Mouse (Mus musculus) cerebellum, adult (tissue): ENCODE data around the gene Ms4a6d.
A peak's percentile ranks its signal among the peaks of the same experiment; 100 is the strongest.

Experiments used
- ATAC-seq: cut with Nextera tagmentation; 2 replicates; pipeline ENCODE4 v1.9.2; 2017; ENCODE audit warnings: mild to moderate bottlenecking, moderate library complexity, mixed read lengths; ENCODE audit not compliant: insufficient number of reproducible peaks, low FRiP score, low TSS enrichment

The Ms4a6d gene

DNA sequence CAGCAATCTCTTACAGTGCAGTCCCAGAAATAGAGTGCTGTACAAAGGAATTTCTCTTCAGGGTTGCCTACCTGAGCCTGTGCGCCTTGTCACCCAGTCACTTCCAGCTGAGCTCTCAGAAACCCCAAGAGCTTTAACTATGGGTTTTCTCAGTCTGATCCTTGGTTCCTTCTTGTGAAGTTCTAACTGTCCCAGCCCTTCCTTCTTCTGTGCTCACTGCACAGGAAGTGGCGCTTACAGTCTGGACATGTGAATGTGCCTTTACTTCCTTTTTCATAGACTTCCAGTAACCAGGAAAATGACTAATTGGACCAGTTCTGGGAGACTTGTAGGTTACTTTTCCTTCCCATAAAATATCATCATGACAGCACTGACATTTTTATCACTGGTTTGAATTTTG is at the start of gene Ms4a6d:
TSS of gene Ms4a6d (minus strand) at position 247 of the 400 bp plus-strand sequence.
- ATAC-seq, result no peak

DNA sequence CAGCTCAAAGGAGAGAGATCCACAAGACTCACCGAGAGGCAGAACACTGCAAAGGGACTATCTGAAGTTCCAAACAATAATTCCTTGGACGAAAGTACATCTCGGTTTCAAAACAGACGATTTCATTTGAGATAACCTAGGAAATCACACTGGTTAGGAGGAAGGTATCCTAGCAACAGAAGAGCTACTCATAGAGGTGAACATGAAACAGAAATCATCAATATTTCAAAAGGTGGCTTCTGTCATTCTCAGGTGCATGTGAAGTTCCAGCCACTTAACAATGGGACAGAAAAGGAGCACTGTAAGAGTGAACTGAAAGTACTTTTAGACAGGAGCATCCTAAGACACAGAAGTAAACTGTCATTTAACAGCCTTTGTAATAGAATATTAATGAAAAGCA is 44.9 kb upstream of the Ms4a6d start:
- ATAC-seq, result no peak

DNA sequence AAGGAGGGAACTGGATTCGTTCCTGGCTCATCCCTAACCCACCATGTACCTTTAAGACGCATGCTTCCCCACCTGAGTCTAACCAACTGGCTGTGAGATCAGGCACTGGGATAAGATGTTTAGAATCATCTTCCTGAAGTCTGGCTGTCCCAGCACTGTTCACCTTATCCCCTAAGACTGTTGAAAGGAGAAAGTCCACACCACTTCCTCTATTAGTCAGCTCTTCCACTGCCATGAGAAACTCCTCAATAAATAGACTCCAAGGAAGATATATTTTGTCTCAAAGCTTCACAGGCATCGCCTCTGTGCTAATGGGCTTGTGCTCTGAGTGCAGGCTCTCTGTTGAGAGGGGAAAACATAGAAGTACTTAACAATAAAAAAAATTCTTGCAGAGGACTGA is 41.5 kb upstream of the Ms4a6d start:
- no peak for ATAC-seq

DNA sequence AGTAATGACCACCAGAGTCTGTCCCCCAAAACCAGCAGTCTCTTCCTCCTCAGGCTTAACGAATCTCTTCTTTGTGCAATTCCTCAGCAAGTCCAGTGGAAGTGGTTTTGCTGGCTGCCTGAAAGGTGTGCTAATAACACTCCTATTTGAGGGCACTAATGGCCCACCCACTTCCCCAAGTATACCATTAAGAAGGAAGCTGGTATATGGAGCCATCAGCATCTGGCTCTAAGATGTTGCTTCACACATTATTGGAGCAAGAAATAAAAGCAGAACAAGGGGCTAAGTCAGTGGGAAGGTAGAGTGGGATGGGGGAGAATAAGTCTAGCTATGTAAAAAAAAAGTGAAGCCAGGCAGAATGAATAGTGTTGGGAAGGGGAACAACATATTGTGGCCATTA is 36.1 kb upstream of the Ms4a6d start, which contains the start of gene Ms4a3:
TSS of gene Ms4a3 (minus strand) at position 120 of the 400 bp plus-strand sequence.
- no peak for ATAC-seq

DNA sequence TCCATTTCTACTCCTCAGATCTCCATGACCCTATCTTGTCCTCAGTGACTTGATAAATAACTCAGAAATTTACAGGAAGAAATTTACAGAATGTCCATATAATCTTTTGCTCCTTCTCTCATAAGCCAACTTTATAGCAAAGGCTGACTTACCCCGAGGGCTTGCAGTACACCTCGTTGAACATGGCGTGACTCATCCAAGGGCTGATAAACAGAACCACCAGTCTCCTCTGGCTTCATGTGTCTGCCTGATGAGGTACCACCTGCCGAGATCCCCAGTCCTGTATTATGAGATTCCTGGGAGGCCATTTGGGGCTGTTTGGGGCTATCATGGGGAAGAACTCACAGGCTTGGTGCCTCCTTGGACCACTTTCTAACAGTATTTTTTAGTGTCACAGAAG is 34.4 kb upstream of the Ms4a6d start:
- ATAC-seq, result no peak

DNA sequence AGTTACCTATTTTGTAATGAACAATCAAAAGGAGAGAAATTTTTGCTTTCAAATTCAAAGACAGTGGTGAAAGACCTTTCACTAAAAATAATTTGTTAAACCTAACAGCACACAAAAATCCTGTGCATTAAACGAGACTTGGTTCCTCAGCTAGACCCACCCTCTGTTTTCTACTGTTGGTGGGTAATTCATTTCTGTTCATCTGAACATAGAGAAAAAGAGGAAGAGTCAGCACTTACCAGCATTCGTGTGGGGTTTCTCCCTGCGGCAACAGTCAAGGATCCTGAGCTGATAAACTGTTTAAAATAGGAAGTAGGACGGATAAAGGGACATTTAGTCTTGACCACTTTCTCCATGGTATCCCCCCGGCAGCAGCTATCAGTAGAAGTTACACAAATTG is 30.9 kb upstream of the Ms4a6d start:
- no peak for ATAC-seq

DNA sequence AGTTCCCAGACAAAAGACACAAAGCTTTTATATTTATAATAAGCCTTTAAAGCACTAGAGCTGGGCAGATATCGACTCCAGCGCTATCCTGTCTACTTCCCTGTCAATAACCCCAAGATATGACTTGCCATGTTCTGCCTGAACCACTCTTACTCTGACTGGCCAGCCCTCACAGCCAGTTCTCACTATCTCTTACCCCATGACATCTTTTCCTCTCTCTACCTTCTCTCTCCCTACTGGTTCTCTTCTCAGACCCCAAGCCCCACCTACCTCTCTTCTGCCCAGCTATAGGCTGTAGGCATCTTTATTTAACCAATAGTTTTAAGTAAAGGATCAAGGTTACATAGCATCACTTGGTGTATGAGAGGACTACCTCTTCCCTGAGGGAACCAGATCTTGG is 29.7 kb upstream of the Ms4a6d start:
- no peak for ATAC-seq

DNA sequence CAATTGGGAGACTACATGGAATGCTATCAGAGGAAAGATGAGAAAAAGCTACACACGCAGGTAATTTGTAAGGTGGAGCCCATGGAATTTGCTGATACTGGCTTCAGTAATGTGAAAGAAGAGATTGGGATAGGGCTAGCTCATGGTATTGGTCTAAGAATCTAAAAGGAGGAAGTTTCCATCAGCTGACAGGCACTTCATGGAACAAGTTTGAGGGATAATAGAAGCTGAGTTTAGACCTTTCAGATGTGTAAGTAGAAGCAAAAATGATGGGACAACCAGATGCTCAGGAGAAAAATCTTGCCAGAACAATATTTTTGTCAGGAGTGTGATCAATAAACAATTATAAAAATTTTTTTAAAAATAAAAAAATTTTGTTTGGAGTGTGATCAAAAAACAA is 29.1 kb upstream of the Ms4a6d start:
- ATAC-seq, result no peak

DNA sequence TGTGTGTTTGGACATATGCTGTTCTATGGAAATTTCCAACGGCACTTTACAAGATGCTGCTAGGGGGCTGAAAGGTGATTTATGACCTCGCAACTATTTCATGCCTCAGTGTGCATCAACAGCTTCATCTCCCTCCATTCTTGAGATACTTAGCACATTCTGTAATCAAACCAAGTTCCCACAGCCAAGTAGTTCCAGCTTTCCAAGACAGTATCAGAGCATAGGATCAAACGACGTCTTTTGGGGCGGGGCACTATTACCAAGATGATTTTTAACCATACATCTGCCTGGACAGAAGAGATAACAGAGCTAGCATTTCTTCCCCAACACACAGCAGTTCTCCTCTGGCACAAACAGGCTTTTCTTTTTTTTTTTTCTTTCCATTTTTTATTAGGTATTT is 20.6 kb upstream of the Ms4a6d start:
- no peak for ATAC-seq

DNA sequence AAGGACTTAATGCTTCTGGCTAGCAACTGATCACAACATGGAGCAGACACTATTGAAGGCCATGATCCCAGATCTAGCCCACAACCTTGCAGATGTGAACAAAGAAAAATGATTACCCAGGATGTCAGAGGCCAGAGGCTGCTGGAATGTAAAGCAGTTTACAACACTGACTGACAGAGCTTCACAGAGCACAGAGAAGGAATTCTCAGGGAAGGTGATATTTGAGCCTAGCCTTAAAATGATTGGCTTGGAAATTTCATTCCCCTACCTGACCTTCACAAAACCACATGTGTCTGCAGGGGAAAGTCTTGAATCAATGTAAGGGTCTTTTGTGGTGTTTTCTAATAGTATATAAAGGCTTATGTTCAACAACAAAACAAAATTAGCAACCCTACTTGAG is 20.2 kb upstream of the Ms4a6d start:
- no peak for ATAC-seq

DNA sequence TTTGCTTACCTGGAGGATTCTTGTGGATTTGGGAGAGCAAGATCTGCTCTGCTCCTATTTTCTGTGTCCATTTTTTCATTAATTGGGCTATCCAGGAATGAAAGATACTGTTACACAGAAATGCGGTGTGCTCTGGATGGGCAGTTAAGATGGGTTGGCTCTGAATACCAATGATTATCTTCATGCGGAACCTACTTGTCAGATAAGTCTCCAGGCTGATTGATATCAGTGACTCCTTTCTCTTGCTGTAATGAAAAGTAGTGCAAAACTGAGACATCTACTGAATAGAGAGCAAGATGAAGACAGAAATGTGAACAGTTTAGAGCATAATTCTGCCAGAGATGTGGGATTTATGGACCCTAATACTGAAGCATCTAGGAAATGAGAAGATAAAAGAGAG is 18.9 kb upstream of the Ms4a6d start, which contains the start of gene Ms4a2:
TSS of gene Ms4a2 (minus strand) at position 169 of the 400 bp plus-strand sequence.
- ATAC-seq, result no peak

DNA sequence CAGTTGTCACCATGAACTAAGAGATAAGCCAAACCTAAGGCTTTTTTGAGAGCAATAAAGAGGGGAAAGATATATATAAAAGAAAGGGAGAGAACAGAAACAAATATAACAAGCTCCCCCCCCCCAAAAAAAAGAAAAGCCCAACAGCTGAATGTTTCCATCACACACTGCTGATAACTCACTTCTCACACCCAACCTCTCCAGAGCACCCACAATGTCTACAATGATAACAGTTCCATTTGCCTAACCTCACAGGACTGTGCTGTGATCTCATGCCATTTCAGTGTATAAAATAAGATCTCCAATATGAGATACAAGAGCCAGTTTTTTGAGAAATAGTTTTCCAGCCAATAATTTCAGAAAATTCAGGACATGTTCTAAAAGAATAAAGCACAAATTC is 13.3 kb upstream of the Ms4a6d start:
- no peak for ATAC-seq

DNA sequence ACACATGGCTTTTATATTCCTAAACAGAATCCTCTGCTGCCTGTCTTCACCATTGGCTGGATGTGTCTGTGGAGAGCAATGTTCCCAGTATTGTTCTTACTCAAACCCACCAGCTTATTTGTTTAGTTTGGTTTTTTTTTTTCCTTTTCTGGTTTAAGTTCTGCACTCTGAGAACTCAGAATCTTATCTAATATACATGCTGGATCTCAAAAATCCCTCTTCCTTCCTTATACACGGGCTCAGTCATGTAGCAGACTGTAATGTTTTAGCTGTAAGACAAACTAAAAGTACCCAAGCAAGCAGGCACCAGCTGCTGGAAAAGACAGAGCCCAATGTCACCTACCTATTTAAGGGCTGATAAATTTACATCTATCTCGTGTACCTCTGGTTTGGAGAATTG is 10.2 kb upstream of the Ms4a6d start:
- no peak for ATAC-seq

DNA sequence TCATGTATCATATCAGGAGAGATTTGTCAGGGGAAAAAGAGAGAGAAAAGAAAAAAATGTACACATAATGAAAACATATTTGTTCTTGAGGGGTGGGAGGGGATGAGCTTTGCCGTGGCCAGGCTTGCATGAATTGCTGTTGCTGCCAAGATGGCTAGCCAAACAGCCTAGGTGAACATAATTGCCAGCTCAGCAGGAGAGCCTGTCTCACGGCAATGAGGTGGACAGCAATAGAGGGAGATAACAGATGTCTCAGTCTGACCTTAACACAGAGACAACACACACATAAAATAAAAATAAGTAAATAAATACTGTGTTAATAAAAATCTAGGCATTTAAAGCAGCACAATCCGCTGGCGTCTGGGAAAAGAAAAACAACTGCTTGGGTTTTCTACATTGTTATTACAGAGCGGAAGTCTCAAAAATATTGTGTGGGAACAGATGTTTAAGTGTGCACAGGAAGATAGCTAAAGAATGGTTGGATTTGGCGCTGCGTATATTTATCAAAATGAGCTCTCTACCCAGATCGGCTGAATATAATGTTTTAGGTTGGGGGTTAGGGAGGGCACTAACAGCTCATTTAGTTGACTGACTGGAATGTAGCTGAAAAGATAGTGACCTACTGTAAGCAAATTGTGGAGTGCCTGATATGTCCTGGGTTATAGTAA is 9.3 kb upstream of the Ms4a6d start:
- no peak for ATAC-seq

DNA sequence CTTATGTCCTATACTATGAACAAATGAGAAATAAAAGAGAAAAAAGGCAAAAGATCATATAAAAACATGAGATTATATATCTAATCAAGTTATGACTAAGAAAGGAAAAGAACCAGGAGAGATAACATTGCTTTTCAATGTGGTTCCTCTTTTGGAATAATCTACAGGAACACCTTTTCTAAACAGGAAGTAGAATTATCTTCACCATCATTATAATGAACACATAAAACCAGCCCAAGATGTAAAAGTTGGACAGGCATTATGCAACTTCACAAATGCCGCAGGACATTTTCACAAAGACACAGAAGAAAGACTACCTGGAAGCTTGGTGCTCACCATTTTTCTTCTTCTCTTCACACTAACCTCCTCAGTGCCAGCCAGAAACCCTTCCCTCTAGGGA is 8.4 kb upstream of the Ms4a6d start:
- ATAC-seq, result no peak

DNA sequence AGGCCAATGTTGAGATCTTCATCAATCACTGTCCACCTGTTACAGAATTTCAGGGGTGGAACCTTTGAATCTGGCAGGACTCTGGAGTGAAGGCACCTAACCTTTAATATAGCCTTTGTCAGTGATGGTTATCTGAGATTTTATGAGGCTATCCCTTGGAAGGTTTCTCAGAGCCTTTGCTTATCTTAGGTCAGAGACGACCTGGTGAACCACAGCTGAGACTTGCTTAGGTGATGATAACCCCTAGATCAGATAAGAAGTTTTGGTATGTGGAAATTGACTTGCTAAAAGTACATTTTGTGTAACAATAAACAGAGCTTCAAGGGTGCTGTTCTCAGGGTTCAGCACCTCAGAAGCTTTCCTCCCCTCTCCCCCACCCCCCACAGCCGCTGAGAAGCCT is 7.6 kb upstream of the Ms4a6d start:
- no peak for ATAC-seq

DNA sequence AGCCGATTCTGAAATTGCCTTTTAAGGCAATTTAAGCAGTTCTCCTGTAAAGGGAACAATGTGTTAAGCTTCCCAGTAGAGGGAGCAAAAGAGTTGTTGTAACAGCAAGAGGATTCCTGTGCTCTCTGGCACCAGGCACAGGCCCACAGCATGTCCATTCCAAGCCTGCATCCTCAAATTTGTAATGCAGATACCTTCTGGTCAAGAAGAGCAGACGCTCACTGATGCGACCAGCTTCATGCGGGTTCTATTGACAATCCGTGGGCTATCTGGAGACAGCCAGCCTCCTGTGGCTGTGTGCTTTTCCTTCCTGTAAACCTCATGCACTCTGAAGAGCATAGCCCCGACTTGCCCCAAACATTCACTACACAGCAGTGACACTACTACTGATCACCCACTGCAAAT is 6.9 kb upstream of the Ms4a6d start:
- 0 out of 2 replicates have a peak, but pooled peaks have one; percentile 64 for ATAC-seq

DNA sequence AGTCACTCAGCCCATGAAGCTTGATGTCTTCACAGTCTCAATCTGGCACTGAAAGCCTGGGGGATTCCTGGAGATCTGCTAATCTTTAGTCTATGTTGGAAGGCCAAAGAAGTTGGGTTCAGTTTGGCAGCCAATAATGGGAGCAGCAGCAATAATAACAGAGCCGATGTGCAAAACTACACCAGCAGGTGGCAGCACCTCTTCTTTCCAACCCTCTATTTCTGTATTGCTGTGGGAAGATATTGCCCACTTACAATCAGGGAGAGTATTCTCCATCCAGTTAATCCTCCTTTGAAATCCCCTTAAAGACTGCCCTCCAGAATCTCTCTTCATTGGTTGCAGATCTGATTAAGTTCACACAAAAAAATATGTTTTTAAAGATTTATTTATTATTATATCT is 3.5 kb upstream of the Ms4a6d start:
- no peak for ATAC-seq

DNA sequence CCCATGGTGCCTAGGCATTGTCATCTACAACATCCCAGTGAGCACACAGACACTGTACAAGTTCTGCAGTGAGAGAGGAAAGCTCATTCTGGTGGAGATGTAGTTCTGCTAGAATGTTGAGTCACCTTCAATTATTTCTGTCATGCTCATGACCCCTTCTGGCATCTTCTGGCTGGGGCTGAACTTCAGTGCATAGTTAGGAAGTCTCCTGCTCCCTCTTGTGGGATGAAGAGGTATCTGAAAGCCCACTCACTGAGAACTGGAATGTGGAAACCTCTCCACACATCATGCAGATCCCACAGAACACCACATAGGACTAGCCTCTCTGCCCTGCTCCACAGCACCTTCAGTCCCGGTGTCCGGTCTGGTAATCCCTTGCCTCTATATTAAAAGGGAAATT is 2.6 kb downstream of the Ms4a6d start:
- no peak for ATAC-seq

DNA sequence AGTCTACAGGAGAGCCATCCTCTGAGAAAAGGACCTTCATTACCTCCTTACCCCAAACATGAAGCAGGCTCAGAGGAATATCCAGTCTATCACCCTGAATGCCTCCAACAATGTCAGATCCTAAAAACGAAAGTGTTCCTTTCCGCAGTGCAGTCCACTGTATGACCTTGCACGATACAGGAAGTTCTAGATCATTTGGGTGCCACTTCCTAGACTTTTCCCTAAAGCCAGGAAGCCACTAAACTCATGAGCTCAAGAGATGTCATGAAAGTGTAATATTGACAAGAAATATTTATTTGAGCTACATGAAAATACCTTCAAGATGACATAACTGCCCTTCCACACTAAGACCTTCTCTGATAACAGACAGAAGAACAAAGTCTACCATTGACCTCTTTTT is 3.3 kb downstream of the Ms4a6d start:
- no peak for ATAC-seq

DNA sequence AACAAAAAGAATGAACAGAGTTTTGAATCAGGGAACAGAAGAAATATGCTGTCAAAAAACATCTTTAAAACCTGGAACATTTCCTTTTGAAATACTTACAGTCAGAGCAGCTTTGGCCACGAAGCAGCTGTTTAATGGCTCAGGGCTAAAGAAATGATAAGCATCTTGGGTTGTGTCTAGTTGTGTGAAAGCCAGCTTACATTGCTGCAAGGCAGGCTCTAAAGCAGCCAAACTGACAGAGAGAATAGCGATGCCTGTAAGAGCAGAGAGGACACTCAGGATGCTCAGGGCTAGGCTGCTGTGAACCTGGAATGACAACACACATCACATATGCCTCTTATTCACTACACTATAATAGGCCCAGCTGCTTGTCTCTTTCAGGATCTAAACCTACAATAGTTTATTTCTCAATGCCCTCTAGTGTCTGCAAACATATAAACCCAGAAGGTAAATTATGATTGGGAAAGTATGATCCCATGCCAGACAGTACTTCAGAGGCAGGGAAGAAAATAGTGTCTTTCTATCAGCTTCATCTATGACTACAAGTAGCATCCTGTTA is 14.7 kb downstream of the Ms4a6d start:
- no peak for ATAC-seq

DNA sequence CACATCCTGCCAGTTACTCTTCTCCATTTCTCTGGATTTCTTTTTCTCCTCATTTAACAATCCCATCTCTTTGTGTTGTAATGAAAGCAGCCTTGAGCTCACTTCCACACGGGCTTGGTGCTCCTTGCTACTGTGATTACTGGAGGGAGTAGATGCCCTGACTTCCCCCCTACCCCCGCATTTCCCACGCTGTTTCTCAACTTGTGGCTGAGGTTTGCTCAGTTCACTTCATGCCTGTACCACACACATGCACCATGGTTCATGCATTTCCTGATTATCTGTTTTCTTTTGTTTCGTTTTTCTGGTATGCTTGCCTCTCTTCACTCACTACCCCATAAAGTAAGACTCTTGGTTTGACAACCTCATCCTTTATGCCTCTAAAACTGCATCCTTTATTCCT is 15.4 kb downstream of the Ms4a6d start:
- ATAC-seq, result no peak
